Mouse (Mus musculus): ENCODE data around the gene Galnt12. TPM values are rescaled to one million over a fixed set of nuclear protein-coding genes. Genes with fewer than 3 reads are reported as not detected.
A peak's percentile ranks its signal among the peaks of the same experiment; 100 is the strongest.

The Galnt12 gene
- polyA plus RNA-seq, 1 experiment from 2014 or later: 1.1 TPM

- WGBS: 39% methylated on average over 25 of the region's 25 CpGs
- Histone ChIP-seq H3K4me2 (peak overlapping the region; percentile 65), H3K36me3 (no peaks in the 10 kb centered on the region), H3K9ac (peak overlapping the region; percentile 89), H3K4me1 (replicated peaks) (peaks cover 17% of the 10 kb centered on the region), H3K27me3 (peaks cover 7% of the 10 kb centered on the region), H3K27ac (peak overlapping the region; percentile 74), H3K4me3 (peak overlapping the region; percentile 71), H3K9me3 (no peaks in the 10 kb centered on the region)
- ATAC-seq (ENCODE audit: low FRiP score): peak; percentile 65
Observed at GRCm38 (mm10) chr4:47057510-47058325, 34.0 kb upstream of the Galnt12 start.

GRCm38 (mm10) chr4:47060900-47061299 lies 30.8 kb upstream of the Galnt12 start:
- no peak for ATAC-seq (ENCODE audit: low FRiP score)
- 11% methylated on average over 1 of the region's 1 CpGs for WGBS
- no peak overlapping the region for H3K27ac ChIP-seq
- H3K9me3 ChIP-seq: no peaks in the 10 kb centered on the region
- no peak overlapping the region for H3K9ac ChIP-seq
- no peaks in the 10 kb centered on the region for H3K36me3 ChIP-seq
- no peak overlapping the region for H3K4me2 ChIP-seq
- no peak overlapping the region for H3K4me3 ChIP-seq
- H3K4me1 ChIP-seq (replicated peaks): peaks cover 11% of the 10 kb centered on the region
- H3K27me3 ChIP-seq: no peaks in the 10 kb centered on the region

- H3K9me3 ChIP-seq: no peaks in the 10 kb centered on the region
- H3K27ac ChIP-seq: no peak overlapping the region
- no peak overlapping the region for H3K4me2 ChIP-seq
- H3K27me3 ChIP-seq: no peaks in the 10 kb centered on the region
- H3K4me1 ChIP-seq (replicated peaks): no peaks in the 10 kb centered on the region
- no peak overlapping the region for H3K4me3 ChIP-seq
- H3K9ac ChIP-seq: no peak overlapping the region
- 48% methylated on average over 2 of the region's 2 CpGs for WGBS
- no peak for ATAC-seq (ENCODE audit: low FRiP score)
- no peaks in the 10 kb centered on the region for H3K36me3 ChIP-seq
Observed at GRCm38 (mm10) chr4:47075054-47075453, 16.7 kb upstream of the Galnt12 start.

GRCm38 (mm10) chr4:47079997-47080646 lies 11.6 kb upstream of the Galnt12 start:
- H3K36me3 ChIP-seq: no peaks in the 10 kb centered on the region
- H3K27me3 ChIP-seq: no peaks in the 10 kb centered on the region
- H3K9me3 ChIP-seq: no peaks in the 10 kb centered on the region
- no peaks in the 10 kb centered on the region for H3K4me1 ChIP-seq (replicated peaks)
- no peak overlapping the region for H3K4me3 ChIP-seq
- no peak for ATAC-seq (ENCODE audit: low FRiP score)
- H3K27ac ChIP-seq: no peak overlapping the region
- 90% methylated on average over 17 of the region's 17 CpGs for WGBS
- no peak overlapping the region for H3K4me2 ChIP-seq
- H3K9ac ChIP-seq: no peak overlapping the region

- Histone ChIP-seq H3K27me3 (no peaks in the 10 kb centered on the region), H3K9ac (no peak overlapping the region), H3K4me3 (no peak overlapping the region), H3K4me1 (replicated peaks) (no peaks in the 10 kb centered on the region), H3K9me3 (no peaks in the 10 kb centered on the region), H3K36me3 (no peaks in the 10 kb centered on the region), H3K27ac (no peak overlapping the region), H3K4me2 (no peak overlapping the region)
- ATAC-seq (ENCODE audit: low FRiP score): no peak
- WGBS: 95% methylated on average over 4 of the region's 4 CpGs
Observed at GRCm38 (mm10) chr4:47080647-47081010, 11.1 kb upstream of the Galnt12 start.

GRCm38 (mm10) chr4:47083824-47084223 lies 7.9 kb upstream of the Galnt12 start:
- no peak overlapping the region for H3K4me3 ChIP-seq
- H3K9me3 ChIP-seq: no peaks in the 10 kb centered on the region

GRCm38 (mm10) chr4:47088671-47089070 lies 3.0 kb upstream of the Galnt12 start:
- H3K27ac ChIP-seq: no peak overlapping the region
- 90% methylated on average over 7 of the region's 7 CpGs for WGBS
- no peak for ATAC-seq (ENCODE audit: low FRiP score)
- no peaks in the 10 kb centered on the region for H3K36me3 ChIP-seq
- H3K9me3 ChIP-seq: no peaks in the 10 kb centered on the region
- H3K4me1 ChIP-seq (replicated peaks): peaks cover 23% of the 10 kb centered on the region
- no peak overlapping the region for H3K4me2 ChIP-seq
- no peak overlapping the region for H3K4me3 ChIP-seq
- no peak overlapping the region for H3K9ac ChIP-seq
- H3K27me3 ChIP-seq: peaks cover 36% of the 10 kb centered on the region

More at GRCm38 (mm10) chr4:47083824-47084223, 7.9 kb upstream of the Galnt12 start:
- Histone ChIP-seq H3K9ac (no peak overlapping the region), H3K27me3 (0 out of 2 replicates have a peak, but pooled peaks cover under 1% of the 10 kb centered on the region), H3K4me1 (replicated peaks) (no peaks in the 10 kb centered on the region), H3K4me2 (no peak overlapping the region), H3K27ac (no peak overlapping the region), H3K36me3 (no peaks in the 10 kb centered on the region)
- ATAC-seq (ENCODE audit: low FRiP score): no peak
- WGBS: 93% methylated on average over 7 of the region's 7 CpGs

- Histone ChIP-seq H3K27ac (no peak overlapping the region), H3K36me3 (no peaks in the 10 kb centered on the region), H3K9ac (peak overlapping the region; percentile 80), H3K27me3 (peaks cover 53% of the 10 kb centered on the region), H3K4me2 (peak overlapping the region; percentile 99), H3K4me3 (peak overlapping the region; percentile 70), H3K9me3 (no peaks in the 10 kb centered on the region), H3K4me1 (replicated peaks) (peaks cover 26% of the 10 kb centered on the region)
- 2% methylated on average over 21 of the region's 21 CpGs for WGBS
- peak; percentile 61; the same call in 1 of the 2 replicates for ATAC-seq (ENCODE audit: low FRiP score)
Observed at GRCm38 (mm10) chr4:47092387-47093021, 795 bp downstream of the Galnt12 start.

GRCm38 (mm10) chr4:47093161-47093560 lies 1.5 kb downstream of the Galnt12 start:
- 21% methylated on average over 9 of the region's 9 CpGs for WGBS
- Histone ChIP-seq H3K27me3 (peaks cover 53% of the 10 kb centered on the region), H3K4me3 (peak overlapping the region; percentile 70; the same call in 1 of the 2 replicates), H3K9me3 (no peaks in the 10 kb centered on the region), H3K9ac (no peak overlapping the region), H3K27ac (no peak overlapping the region), H3K4me1 (replicated peaks) (peaks cover 26% of the 10 kb centered on the region), H3K4me2 (no peak overlapping the region; the same call in 1 of the 2 replicates), H3K36me3 (no peaks in the 10 kb centered on the region)
- no peak for ATAC-seq (ENCODE audit: low FRiP score)

GRCm38 (mm10) chr4:47093647-47094046 lies 1.9 kb downstream of the Galnt12 start:
- Histone ChIP-seq H3K27me3 (peaks cover 53% of the 10 kb centered on the region), H3K36me3 (no peaks in the 10 kb centered on the region), H3K4me1 (replicated peaks) (peaks cover 26% of the 10 kb centered on the region), H3K9me3 (no peaks in the 10 kb centered on the region), H3K4me3 (no peak overlapping the region), H3K4me2 (no peak overlapping the region), H3K9ac (no peak overlapping the region), H3K27ac (no peak overlapping the region)
- 25% methylated on average over 6 of the region's 6 CpGs for WGBS
- ATAC-seq (ENCODE audit: low FRiP score): no peak

- H3K9ac ChIP-seq: no peak overlapping the region
- 97% methylated on average over 10 of the region's 10 CpGs for WGBS
- no peaks in the 10 kb centered on the region for H3K27me3 ChIP-seq
- H3K4me3 ChIP-seq: no peak overlapping the region
- no peaks in the 10 kb centered on the region for H3K9me3 ChIP-seq
- H3K4me1 ChIP-seq (replicated peaks): no peaks in the 10 kb centered on the region
- ATAC-seq (ENCODE audit: low FRiP score): no peak
- no peaks in the 10 kb centered on the region for H3K36me3 ChIP-seq
- H3K4me2 ChIP-seq: no peak overlapping the region
- H3K27ac ChIP-seq: no peak overlapping the region
Observed at GRCm38 (mm10) chr4:47103561-47103960, 11.9 kb downstream of the Galnt12 start.

GRCm38 (mm10) chr4:47111885-47112284 lies 20.2 kb downstream of the Galnt12 start:
- H3K9ac ChIP-seq: no peak overlapping the region
- no peak overlapping the region for H3K4me2 ChIP-seq
- 51% methylated on average over 9 of the region's 9 CpGs for WGBS
- H3K4me3 ChIP-seq: no peak overlapping the region
- no peaks in the 10 kb centered on the region for H3K36me3 ChIP-seq
- H3K27me3 ChIP-seq: no peaks in the 10 kb centered on the region
- H3K9me3 ChIP-seq: no peaks in the 10 kb centered on the region
- no peak overlapping the region for H3K27ac ChIP-seq
- H3K4me1 ChIP-seq (replicated peaks): no peaks in the 10 kb centered on the region
- ATAC-seq (ENCODE audit: low FRiP score): no peak

Data from hindbrain, embryonic 13.5 days (tissue).